Mouse (Mus musculus) embryonic facial prominence, embryonic 11.5 days (tissue): Measurements from ENCODE around the gene Pbx1. TPM values are rescaled to one million over a fixed set of nuclear protein-coding genes. Genes with fewer than 3 reads are reported as not detected.
A peak's percentile ranks its signal among the peaks of the same experiment; 100 is the strongest.

Source experiments
- ATAC-seq: fragments of 200-750 bp; cut with Nextera tagmentation; replicated peaks from 2 replicates; pipeline ENCODE4 v1.8.0; 2017; ENCODE audit warnings: low read depth; ENCODE audit not compliant: insufficient number of reproducible peaks, low FRiP score, low TSS enrichment
- DNase-seq: peaks from one replicate; pipeline ENCODE4 v3.0.0-alpha.2; 2015; ENCODE audit warnings: low spot score
- H3K27ac ChIP-seq: fragments of 300-500 bp; sonication (generic); replicated peaks from 2 replicates; pipeline ENCODE4 v1.5.1; 2014; ENCODE audit warnings: mild to moderate bottlenecking, low read depth, low read length, control low read depth
- H3K27me3 ChIP-seq: fragments of 300-500 bp; sonication (generic); 2 replicates; pipeline ENCODE4 v1.6.1; 2014; ENCODE audit warnings: mild to moderate bottlenecking, low read length, moderate library complexity, mixed read lengths; ENCODE audit not compliant: control insufficient read depth, insufficient read depth
- H3K36me3 ChIP-seq: fragments of 300-500 bp; sonication (generic); replicated peaks from 2 replicates; pipeline ENCODE4 v1.6.1; 2014; ENCODE audit warnings: low read depth, mild to moderate bottlenecking, low read length, moderate library complexity, mixed read lengths; ENCODE audit not compliant: control insufficient read depth, insufficient read depth
- H3K4me1 ChIP-seq: fragments of 300-500 bp; sonication (generic); 2 replicates; pipeline ENCODE4 v1.6.1; 2014; ENCODE audit warnings: low read length, mixed read lengths; ENCODE audit not compliant: control insufficient read depth, insufficient read depth
- H3K4me2 ChIP-seq: fragments of 300-500 bp; sonication (generic); 2 replicates; pipeline ENCODE4 v1.6.1; 2014; ENCODE audit warnings: low read depth, mild to moderate bottlenecking, control low read depth, low read length, moderate library complexity
- H3K4me3 ChIP-seq: fragments of 300-500 bp; sonication (generic); 2 replicates; pipeline ENCODE4 v1.5.1; 2014; ENCODE audit warnings: low read depth, low read length, control low read depth
- H3K9ac ChIP-seq: fragments of 300-500 bp; sonication (generic); replicated peaks from 2 replicates; pipeline ENCODE4 v1.6.1; 2014; ENCODE audit warnings: mild to moderate bottlenecking, control low read depth, low read length
- H3K9me3 ChIP-seq: fragments of 300-500 bp; sonication (generic); replicated peaks from 2 replicates; pipeline ENCODE4 v1.6.1; 2016; ENCODE audit warnings: mild to moderate bottlenecking, low read length, inconsistent platforms, mixed read lengths; ENCODE audit not compliant: control insufficient read depth
- WGBS: fragments of 180-500 bp; shearing (Covaris S2); extraction: QIAGEN DNeasy Blood & Tissue Kit; methylation state at CpG from one replicate; pipeline ENCODE4 v1.1.7; 2014; 5-methylcytosine and 5-hydroxymethylcytosine counted together
- polyA plus RNA-seq: library from polyadenylated mRNA; unstranded; fragments of >200 nt; fragmentation: Nextera tagmentation; extraction: Ambion mirVana; gene quantifications from 2 replicates; pipeline ENCODE4 v1.2.1, GENCODE M21; 2014

The Pbx1 gene
- polyA plus RNA-seq, 1 experiment from 2014 or later = 47.8 TPM

DNA sequence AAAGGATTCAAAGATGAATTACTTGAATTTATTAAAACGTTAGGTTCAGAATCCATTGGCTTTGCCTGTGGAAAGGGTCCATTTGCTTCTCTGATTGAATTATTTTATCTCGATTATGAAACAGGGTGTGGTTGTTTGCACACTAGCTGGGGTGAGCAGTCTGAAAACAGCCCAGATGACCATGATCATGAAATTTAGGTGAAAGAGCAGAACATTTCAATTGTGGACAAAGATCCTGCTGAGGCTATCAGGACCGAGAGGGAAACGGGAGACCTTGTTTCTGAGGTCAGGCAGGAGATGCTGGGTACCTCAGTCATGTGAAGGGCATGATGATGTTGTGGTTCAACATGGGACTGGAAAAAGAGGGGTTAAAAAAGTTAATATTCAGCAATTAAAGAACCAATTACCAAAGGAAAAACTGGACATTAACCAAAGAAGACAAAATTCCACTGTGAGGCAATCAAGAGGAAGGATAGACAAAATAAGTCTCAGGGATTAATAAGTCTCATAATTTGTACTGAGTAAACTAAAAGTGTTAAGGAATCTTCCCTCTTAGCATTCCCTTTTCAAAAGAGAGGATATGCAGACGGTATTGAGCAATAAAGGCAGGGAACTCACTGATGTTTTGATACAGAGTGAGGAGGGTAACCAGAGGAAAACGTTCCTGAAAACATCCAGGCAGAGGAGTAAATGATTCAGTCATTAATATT lies 40.6 kb upstream of the Pbx1 start:
- ATAC-seq (no peak), DNase-seq (no peak)
- Histone ChIP-seq H3K36me3 (no peaks in the 10 kb centered on the region), H3K4me1 (no peaks in the 10 kb centered on the region; the same call in 1 of the 2 replicates), H3K27ac (no peak overlapping the region), H3K4me2 (no peak overlapping the region), H3K9ac (no peak overlapping the region), H3K9me3 (no peaks in the 10 kb centered on the region), H3K4me3 (no peak overlapping the region), H3K27me3 (no peaks in the 10 kb centered on the region)
- 69% methylated on average over 6 of the region's 6 CpGs for WGBS

GRCm38 (mm10) chr1:168459426-168459825 lies 27.4 kb upstream of the Pbx1 start:
- Histone ChIP-seq H3K4me3 (no peak overlapping the region), H3K9ac (no peak overlapping the region), H3K4me1 (no peaks in the 10 kb centered on the region), H3K27me3 (no peaks in the 10 kb centered on the region), H3K27ac (no peak overlapping the region), H3K9me3 (no peaks in the 10 kb centered on the region), H3K4me2 (no peak overlapping the region), H3K36me3 (no peaks in the 10 kb centered on the region)
- DNase-seq (no peak), ATAC-seq (no peak)
- WGBS = 97% methylated on average over 1 of the region's 1 CpGs

DNA sequence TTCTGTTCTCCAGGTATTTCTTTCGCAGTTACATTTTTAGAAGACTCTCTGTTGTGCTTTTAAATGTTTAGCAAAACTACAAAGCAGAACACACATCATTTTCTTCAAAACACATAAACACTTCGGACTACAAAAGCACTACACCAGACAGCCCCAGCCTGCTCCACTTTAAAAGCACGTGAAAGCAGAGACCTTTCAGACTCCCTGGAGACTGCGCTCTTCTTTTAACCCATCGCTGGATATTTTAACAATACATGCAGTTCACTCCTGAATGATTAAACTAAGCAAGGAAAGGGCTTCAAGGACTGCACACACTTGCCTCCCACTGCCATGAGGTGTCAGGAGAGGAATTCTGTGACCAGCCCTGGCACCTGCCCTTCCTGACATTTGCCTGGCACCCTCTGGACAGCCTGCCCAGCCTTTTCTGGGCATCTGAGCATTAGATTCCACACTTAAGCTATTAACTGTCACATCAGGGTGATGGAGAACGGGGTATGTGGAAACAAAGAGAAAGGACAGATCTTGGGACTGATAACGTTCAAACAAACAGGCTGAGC lies 25.2 kb upstream of the Pbx1 start:
- H3K4me2 ChIP-seq = no peak overlapping the region
- H3K4me3 ChIP-seq = no peak overlapping the region
- no peaks in the 10 kb centered on the region for H3K4me1 ChIP-seq
- ATAC-seq (no peak), DNase-seq (no peak)
- no peaks in the 10 kb centered on the region for H3K36me3 ChIP-seq
- no peak overlapping the region for H3K9ac ChIP-seq
- WGBS = 41% methylated on average over 7 of the region's 7 CpGs
- H3K27me3 ChIP-seq = no peaks in the 10 kb centered on the region
- H3K27ac ChIP-seq = no peak overlapping the region
- H3K9me3 ChIP-seq = no peaks in the 10 kb centered on the region

GRCm38 (mm10) chr1:168455178-168455577 lies 23.1 kb upstream of the Pbx1 start:
- no peak for DNase-seq
- no peaks in the 10 kb centered on the region for H3K9me3 ChIP-seq

GRCm38 (mm10) chr1:168433671-168434070 lies 1.6 kb upstream of the Pbx1 start:
- H3K9me3 ChIP-seq = no peaks in the 10 kb centered on the region
- no peak overlapping the region for H3K4me3 ChIP-seq
- H3K4me2 ChIP-seq = no peak overlapping the region
- no peak overlapping the region for H3K9ac ChIP-seq
- DNase-seq (no peak), ATAC-seq (no peak)
- H3K4me1 ChIP-seq = no peaks in the 10 kb centered on the region
- no peaks in the 10 kb centered on the region for H3K27me3 ChIP-seq
- no peaks in the 10 kb centered on the region for H3K36me3 ChIP-seq
- H3K27ac ChIP-seq = no peak overlapping the region
- 91% methylated on average over 3 of the region's 3 CpGs for WGBS

More at GRCm38 (mm10) chr1:168455178-168455577, 23.1 kb upstream of the Pbx1 start:
- no peaks in the 10 kb centered on the region for H3K36me3 ChIP-seq
- no peak overlapping the region for H3K9ac ChIP-seq
- no peak overlapping the region for H3K27ac ChIP-seq
- no peaks in the 10 kb centered on the region for H3K4me1 ChIP-seq
- 84% methylated on average over 8 of the region's 8 CpGs for WGBS
- ATAC-seq = no peak
- no peaks in the 10 kb centered on the region for H3K27me3 ChIP-seq
- H3K4me2 ChIP-seq = no peak overlapping the region
- no peak overlapping the region for H3K4me3 ChIP-seq

- H3K4me3 ChIP-seq = peak overlapping the region; percentile 93
- H3K27me3 ChIP-seq = no peaks in the 10 kb centered on the region
- H3K27ac ChIP-seq = peak overlapping the region; percentile 100; the same call in 1 of the 2 replicates
- H3K4me1 ChIP-seq = no peaks in the 10 kb centered on the region
- no peaks in the 10 kb centered on the region for H3K9me3 ChIP-seq
- no peaks in the 10 kb centered on the region for H3K36me3 ChIP-seq
- DNase-seq (peak; percentile 99), ATAC-seq (peak; percentile 98)
- H3K9ac ChIP-seq = no peak overlapping the region
- 0 out of 2 replicates have a peak overlapping the region, but pooled peaks have one; percentile 5 for H3K4me2 ChIP-seq
- under 1% methylated on average over 22 of the region's 22 CpGs for WGBS
Measured at GRCm38 (mm10) chr1:168432281-168432725, 233 bp upstream of the Pbx1 start.

DNA sequence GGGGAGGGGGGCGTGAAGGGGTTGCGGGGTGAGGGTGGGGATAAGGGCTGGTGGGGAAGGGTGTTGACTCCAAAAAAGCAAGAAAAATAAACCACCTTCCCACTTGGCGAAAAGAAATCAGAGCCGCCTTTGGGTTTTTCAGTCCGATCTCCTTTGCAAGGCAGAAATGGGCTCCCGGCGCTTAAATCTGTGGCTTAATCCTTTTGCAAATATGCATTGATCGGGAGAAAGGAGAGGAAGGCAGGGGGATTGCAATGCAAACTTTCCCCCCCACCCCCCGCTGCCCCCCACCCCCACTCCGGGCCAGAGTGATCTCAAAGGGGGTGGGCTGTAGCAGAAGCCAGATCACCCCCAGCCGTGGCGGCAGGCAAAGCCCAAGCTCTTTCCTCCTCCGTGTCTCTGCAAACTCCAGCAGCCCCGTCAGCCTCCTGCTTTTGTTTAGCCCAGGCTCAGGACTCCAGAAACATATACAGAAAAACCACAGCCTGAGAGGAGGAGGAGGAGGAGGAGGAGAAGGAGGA lies 299 bp downstream of the Pbx1 start:
- peak overlapping the region; percentile 100 for H3K27ac ChIP-seq
- 2% methylated on average over 13 of the region's 14 CpGs for WGBS
- H3K4me1 ChIP-seq = no peaks in the 10 kb centered on the region
- H3K4me3 ChIP-seq = peak overlapping the region; percentile 93
- no peaks in the 10 kb centered on the region for H3K27me3 ChIP-seq
- H3K9me3 ChIP-seq = no peaks in the 10 kb centered on the region
- peak; percentile 76 for DNase-seq
- no peaks in the 10 kb centered on the region for H3K36me3 ChIP-seq
- H3K9ac ChIP-seq = peak overlapping the region; percentile 97
- H3K4me2 ChIP-seq = peak overlapping the region; percentile 33; the same call in 1 of the 2 replicates
- peak; percentile 97 for ATAC-seq
